Comparison of ENCODE assay signal across 18 mouse cellular contexts in genomic region chr3:69002781-69003180, GRCm38 (mm10). TPM values are rescaled to one million over a fixed set of nuclear protein-coding genes. Genes with fewer than 3 reads are reported as not detected.
DNase-seq lines count a peak whose midpoint lies in the region; ATAC-seq and TF ChIP-seq lines count a peak whose summit lies in the region.
"Had no signal": no experiment of that assay in that cellular context is flagged by ENCODE, and none has a peak within 500 bp of the region (broad histone marks: within the 10 kb centered on the region; RNA-seq: fewer than 3 reads in every experiment).

No protein-coding gene starts in this region.

- no peak overlapping the region for H3K27ac ChIP-seq in intestine, postnatal 0 days (ENCODE audit: low read depth, low read length)
- H3K27ac ChIP-seq in intestine, embryonic 15.5 days, result no peak overlapping the region
- H3K27ac ChIP-seq in midbrain, postnatal 0 days (ENCODE audit: low read depth, low read length), result no peak overlapping the region
- no peak overlapping the region for H3K27ac ChIP-seq in midbrain, embryonic 15.5 days
- H3K27ac ChIP-seq in bone marrow, adult 2 months (ENCODE audit: control insufficient read depth, insufficient read depth, low read depth, low read length, poor library complexity), result no peak overlapping the region
- H3K27ac ChIP-seq in stomach, postnatal 0 days (replicated peaks), result no peak overlapping the region
- H3K27ac ChIP-seq: neural tube, embryonic 12.5 days had no signal

- H3K4me3 ChIP-seq in intestine, postnatal 0 days (ENCODE audit: low read depth, low read length), result no peak overlapping the region
- no peak overlapping the region for H3K4me3 ChIP-seq in intestine, embryonic 15.5 days (replicated peaks)
- no peak overlapping the region for H3K4me3 ChIP-seq in midbrain, postnatal 0 days (ENCODE audit: low read depth, low read length)
- no peak overlapping the region for H3K4me3 ChIP-seq in midbrain, embryonic 15.5 days
- H3K4me3 ChIP-seq in bone marrow, adult 2 months (replicated peaks; ENCODE audit: control insufficient read depth, low read depth, low read length), result peak overlapping the region; percentile 23
- no peak overlapping the region for H3K4me3 ChIP-seq in stomach, postnatal 0 days (ENCODE audit: low read depth, low read length)
- H3K4me3 ChIP-seq: neural tube, embryonic 12.5 days had no signal

- TF ChIP-seq EP300 in stomach, postnatal 0 days (optimal IDR thresholded peaks at IDR 0.05), result no peak

- no peaks in the 10 kb centered on the region for H3K36me3 ChIP-seq in intestine, postnatal 0 days (ENCODE audit: control insufficient read depth, insufficient read depth)
- no peaks in the 10 kb centered on the region for H3K36me3 ChIP-seq in intestine, embryonic 15.5 days
- H3K36me3 ChIP-seq in midbrain, postnatal 0 days (ENCODE audit: insufficient read depth, low read length), result no peaks in the 10 kb centered on the region
- H3K36me3 ChIP-seq in midbrain, embryonic 15.5 days (replicated peaks), result no peaks in the 10 kb centered on the region
- H3K36me3 ChIP-seq in stomach, postnatal 0 days (ENCODE audit: control insufficient read depth, insufficient read depth, low read length), result no peaks in the 10 kb centered on the region
- H3K36me3 ChIP-seq: neural tube, embryonic 12.5 days had no signal

- WGBS in intestine, postnatal 0 days, result 84% methylated on average over 4 of the region's 4 CpGs
- 93% methylated on average over 4 of the region's 4 CpGs for WGBS in intestine, embryonic 15.5 days
- WGBS in midbrain, postnatal 0 days, result 93% methylated on average over 4 of the region's 4 CpGs
- WGBS in midbrain, embryonic 15.5 days, result 92% methylated on average over 4 of the region's 4 CpGs
- 87% methylated on average over 4 of the region's 4 CpGs for WGBS in bone marrow, adult 2 months
- WGBS in stomach, postnatal 0 days, result 80% methylated on average over 4 of the region's 4 CpGs

- H3K27me3 ChIP-seq in intestine, postnatal 0 days (replicated peaks; ENCODE audit: control insufficient read depth, insufficient read depth, low read length), result no peaks in the 10 kb centered on the region
- H3K27me3 ChIP-seq in intestine, embryonic 15.5 days (replicated peaks), result no peaks in the 10 kb centered on the region
- no peaks in the 10 kb centered on the region for H3K27me3 ChIP-seq in midbrain, postnatal 0 days (ENCODE audit: insufficient read depth, low read length)
- no peaks in the 10 kb centered on the region for H3K27me3 ChIP-seq in midbrain, embryonic 15.5 days (replicated peaks)
- H3K27me3 ChIP-seq in stomach, postnatal 0 days (ENCODE audit: control insufficient read depth, insufficient read depth, low read length), result no peaks in the 10 kb centered on the region
- H3K27me3 ChIP-seq: neural tube, embryonic 12.5 days had no signal

- no peaks in the 10 kb centered on the region for H3K9me3 ChIP-seq in intestine, postnatal 0 days (ENCODE audit: control insufficient read depth)
- no peaks in the 10 kb centered on the region for H3K9me3 ChIP-seq in intestine, embryonic 15.5 days
- no peaks in the 10 kb centered on the region for H3K9me3 ChIP-seq in midbrain, postnatal 0 days (ENCODE audit: low read length)
- H3K9me3 ChIP-seq in midbrain, embryonic 15.5 days, result no peaks in the 10 kb centered on the region
- H3K9me3 ChIP-seq in stomach, postnatal 0 days (ENCODE audit: control insufficient read depth, low read length), result no peaks in the 10 kb centered on the region
- H3K9me3 ChIP-seq: neural tube, embryonic 12.5 days had no signal

- no peak for ATAC-seq in intestine, postnatal 0 days
- ATAC-seq in intestine, embryonic 15.5 days, result no peak
- ATAC-seq in midbrain, postnatal 0 days (ENCODE audit: low FRiP score), result no peak
- ATAC-seq in midbrain, embryonic 15.5 days (replicated peaks), result no peak
- no peak for ATAC-seq in stomach, postnatal 0 days (ENCODE audit: low FRiP score, low TSS enrichment)
- ATAC-seq: midbrain, embryonic 16.5 days had no signal

- DNase-seq in midbrain, postnatal 0 days (ENCODE audit: low spot score), result no peak
- DNase-seq in stomach, postnatal 0 days (ENCODE audit: low spot score), result no peak
- no peak for DNase-seq in adrenal gland, adult 8-10 months
- DNase-seq: adrenal gland, postnatal 36 days; cerebellum, postnatal 14 days; gastrocnemius, postnatal 10 days; heart, adult 18-20 months; heart, postnatal 4 days; kidney, adult 9 months; left cerebral cortex, postnatal 4 days; lung, adult 2 months; thymus, postnatal 36 days had no signal

- H3K4me2 ChIP-seq in intestine, postnatal 0 days (replicated peaks; ENCODE audit: low read depth), result no peak overlapping the region
- H3K4me2 ChIP-seq in intestine, embryonic 15.5 days (replicated peaks), result no peak overlapping the region
- H3K4me2 ChIP-seq in midbrain, postnatal 0 days (ENCODE audit: low read depth, low read length, poor library complexity, severe bottlenecking), result no peak overlapping the region
- no peak overlapping the region for H3K4me2 ChIP-seq in midbrain, embryonic 15.5 days
- H3K4me2 ChIP-seq in stomach, postnatal 0 days (replicated peaks; ENCODE audit: low read depth), result no peak overlapping the region

- H3K4me1 ChIP-seq in intestine, postnatal 0 days (replicated peaks; ENCODE audit: control insufficient read depth, insufficient read depth, low read length), result no peaks in the 10 kb centered on the region; the same call in 1 of the 2 replicates
- 0 out of 2 replicates have a peak, but pooled peaks cover 4% of the 10 kb centered on the region for H3K4me1 ChIP-seq in intestine, embryonic 15.5 days (replicated peaks)
- 0 out of 2 replicates have a peak, but pooled peaks cover 3% of the 10 kb centered on the region for H3K4me1 ChIP-seq in midbrain, postnatal 0 days (ENCODE audit: insufficient read depth, low read length)
- peaks cover 26% of the 10 kb centered on the region for H3K4me1 ChIP-seq in midbrain, embryonic 15.5 days
- H3K4me1 ChIP-seq in bone marrow, adult 2 months (ENCODE audit: control insufficient read depth, insufficient read depth, low read length), result no peaks in the 10 kb centered on the region
- H3K4me1 ChIP-seq in stomach, postnatal 0 days (replicated peaks; ENCODE audit: control insufficient read depth, insufficient read depth), result no peaks in the 10 kb centered on the region

- TF ChIP-seq POLR2A in bone marrow, adult 2 months (IDR thresholded peaks at IDR 0.05; ENCODE audit: borderline replicate concordance, control insufficient read depth, low read depth, low read length), result no peak

- peak; percentile 41 for TF ChIP-seq CTCF in intestine, postnatal 0 days (IDR thresholded peaks at IDR 0.05; ENCODE audit: low read depth)
- peak; percentile 41 for TF ChIP-seq CTCF in midbrain, postnatal 0 days (IDR thresholded peaks at IDR 0.05)
- TF ChIP-seq CTCF in bone marrow, adult 2 months (IDR thresholded peaks at IDR 0.05; ENCODE audit: control insufficient read depth, insufficient read depth, low read length), result no peak
- TF ChIP-seq CTCF in stomach, postnatal 0 days (IDR thresholded peaks at IDR 0.05; ENCODE audit: low read depth), result peak; percentile 49

- H3K9ac ChIP-seq in intestine, postnatal 0 days (ENCODE audit: low read depth, low read length), result no peak overlapping the region
- no peak overlapping the region for H3K9ac ChIP-seq in intestine, embryonic 15.5 days
- H3K9ac ChIP-seq in midbrain, postnatal 0 days (replicated peaks; ENCODE audit: low read length, poor library complexity, severe bottlenecking), result no peak overlapping the region
- H3K9ac ChIP-seq in midbrain, embryonic 15.5 days, result no peak overlapping the region
- H3K9ac ChIP-seq in stomach, postnatal 0 days (ENCODE audit: low read length), result no peak overlapping the region
- H3K9ac ChIP-seq: neural tube, embryonic 12.5 days had no signal

RNA-seq across cellular contexts. Expression of gene Ift80, which starts 1.6 kb away (rescaled TPM):
- polyA plus RNA-seq in intestine, postnatal 0 days (2015; fragmentation: Nextera tagmentation; extraction: Ambion mirVana), result 1.8 and 1.9 TPM in 2 replicates
- polyA plus RNA-seq in intestine, embryonic 15.5 days (2015; fragmentation: Nextera tagmentation; extraction: Ambion mirVana), result 8.4 and 9.7 TPM in 2 replicates
- total RNA-seq in midbrain, postnatal 0 days (2014; rRNA removed), result 9.0 and 10.4 TPM in 2 replicates
- polyA plus RNA-seq in midbrain, postnatal 0 days (2015; fragmentation: Nextera tagmentation; extraction: Ambion mirVana), result 3.7 and 3.8 TPM in 2 replicates
- 8.0 and 8.3 TPM in 2 replicates for polyA plus RNA-seq in midbrain, embryonic 15.5 days (2015; fragmentation: Nextera tagmentation; extraction: Ambion mirVana)
- polyA plus RNA-seq in bone marrow, adult 2 months (2011; ENCODE audit: insufficient read depth, insufficient read length, low replicate concordance, missing spikeins), result 16.5 and 17.3 TPM in 2 replicates
- 2.2 TPM in 2 replicates for polyA plus RNA-seq in stomach, postnatal 0 days (2015; fragmentation: Nextera tagmentation; extraction: Ambion mirVana)
- total RNA-seq in adrenal gland, adult 8-10 months (2022), result 10 to 100 TPM; 22.7 to 40.6 (median 30.2) TPM

RNA-seq across cellular contexts. Expression of gene Smc4, which starts 1.8 kb away (rescaled TPM):
- polyA plus RNA-seq in intestine, postnatal 0 days (2015; fragmentation: Nextera tagmentation; extraction: Ambion mirVana), result 53.3 and 56.6 TPM in 2 replicates
- 131 and 157 TPM in 2 replicates for polyA plus RNA-seq in intestine, embryonic 15.5 days (2015; fragmentation: Nextera tagmentation; extraction: Ambion mirVana)
- total RNA-seq in midbrain, postnatal 0 days (2014; rRNA removed), result 7.4 and 16.5 TPM in 2 replicates
- polyA plus RNA-seq in midbrain, postnatal 0 days (2015; fragmentation: Nextera tagmentation; extraction: Ambion mirVana), result 14.4 and 18.1 TPM in 2 replicates
- 32.1 and 36.9 TPM in 2 replicates for polyA plus RNA-seq in midbrain, embryonic 15.5 days (2015; fragmentation: Nextera tagmentation; extraction: Ambion mirVana)
- 179 and 208 TPM in 2 replicates for polyA plus RNA-seq in bone marrow, adult 2 months (2011; ENCODE audit: insufficient read depth, insufficient read length, low replicate concordance, missing spikeins)
- 47.7 and 56.4 TPM in 2 replicates for polyA plus RNA-seq in stomach, postnatal 0 days (2015; fragmentation: Nextera tagmentation; extraction: Ambion mirVana)
- total RNA-seq in adrenal gland, adult 8-10 months (2022), result 10 to 100 TPM; 26.5 to 33.6 (median 29.2) TPM

RNA-seq across cellular contexts. Expression of gene Trim59, which starts 41.8 kb away (rescaled TPM):
- polyA plus RNA-seq in intestine, postnatal 0 days (2015; fragmentation: Nextera tagmentation; extraction: Ambion mirVana), result 16.4 and 18.0 TPM in 2 replicates
- 70.7 and 86.9 TPM in 2 replicates for polyA plus RNA-seq in intestine, embryonic 15.5 days (2015; fragmentation: Nextera tagmentation; extraction: Ambion mirVana)
- 5.5 and 7.1 TPM in 2 replicates for total RNA-seq in midbrain, postnatal 0 days (2014; rRNA removed)
- polyA plus RNA-seq in midbrain, postnatal 0 days (2015; fragmentation: Nextera tagmentation; extraction: Ambion mirVana), result 17.1 and 17.6 TPM in 2 replicates
- polyA plus RNA-seq in midbrain, embryonic 15.5 days (2015; fragmentation: Nextera tagmentation; extraction: Ambion mirVana), result 38.4 and 39.9 TPM in 2 replicates
- 56.7 and 73.7 TPM in 2 replicates for polyA plus RNA-seq in bone marrow, adult 2 months (2011; ENCODE audit: insufficient read depth, insufficient read length, low replicate concordance, missing spikeins)
- 17.6 and 24.4 TPM in 2 replicates for polyA plus RNA-seq in stomach, postnatal 0 days (2015; fragmentation: Nextera tagmentation; extraction: Ambion mirVana)
- 1 to 10 TPM; 4.4 to 5.8 (median 5.1) TPM for total RNA-seq in adrenal gland, adult 8-10 months (2022)
